Comparison of ENCODE assay signal across 8 mouse cellular contexts in the genomic region with DNA sequence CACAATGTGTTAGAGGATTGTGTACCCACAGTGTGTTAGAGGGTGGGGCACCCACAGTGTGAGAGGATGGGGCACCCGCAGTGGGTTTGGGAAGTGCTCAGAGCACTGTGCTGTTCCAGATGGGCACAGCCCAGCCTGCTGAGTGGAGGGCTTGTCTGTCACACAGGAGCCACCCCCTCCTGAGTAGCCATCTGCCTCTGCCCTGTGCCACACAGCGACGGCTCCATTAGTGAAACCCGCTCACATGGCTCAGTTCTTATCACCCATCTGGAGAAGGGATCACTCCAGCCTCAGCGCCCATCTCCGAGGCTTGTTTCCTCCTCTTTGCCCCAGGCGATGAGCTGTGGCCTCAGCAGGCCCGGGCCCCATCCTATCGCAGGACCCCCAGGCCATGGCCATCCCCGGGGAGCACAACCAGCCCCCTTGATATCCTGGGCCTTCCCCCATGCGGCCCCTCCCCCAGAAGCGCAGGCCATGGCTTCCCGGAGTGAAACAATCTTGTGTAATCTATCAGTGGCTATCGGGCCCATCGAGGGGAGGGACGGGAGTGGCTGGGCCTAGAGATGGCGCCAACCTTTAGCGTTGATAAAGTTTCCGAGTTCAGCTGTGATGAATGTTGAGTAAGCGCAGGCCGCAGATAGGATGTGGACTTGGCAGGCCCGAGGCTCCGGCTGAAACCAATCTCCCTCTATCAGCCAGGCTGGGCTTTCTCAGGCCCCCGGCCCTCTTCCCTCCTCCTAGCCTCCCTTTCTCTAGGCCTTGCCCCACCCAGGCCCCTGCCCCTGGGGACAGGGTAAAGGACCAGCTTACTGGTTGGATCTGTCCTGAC. TPM values are rescaled to one million over a fixed set of nuclear protein-coding genes. Genes with fewer than 3 reads are reported as not detected.
DNase-seq lines count a peak whose midpoint lies in the region; ATAC-seq lines count a peak whose summit lies in the region.

No protein-coding gene starts in this region.

- ATAC-seq in midbrain, embryonic 11.5 days (ENCODE audit: low FRiP score), result no peak
- ATAC-seq in embryonic facial prominence, embryonic 13.5 days (ENCODE audit: insufficient number of reproducible peaks, insufficient read depth, low FRiP score, low TSS enrichment, low read depth), result no peak
- peak; percentile 12 to 18; a peak in 2 of 4 replicates for ATAC-seq in hematopoietic stem cell, adult 5-6 weeks (replicated peaks in 1 of 2; ENCODE audit: insufficient read depth in 1 of 2, low FRiP score in 2 of 2, low TSS enrichment in 1 of 2, low read depth in 1 of 2, poor library complexity in 2 of 2, severe bottlenecking in 2 of 2)
- no peak for ATAC-seq in limb, embryonic 13.5 days (ENCODE audit: low FRiP score, low read depth)
- peak; percentile 54; the same call in 1 of the 2 replicates for ATAC-seq in neural tube, embryonic 14.5 days (ENCODE audit: low read depth)

- no peaks in the 10 kb centered on the region for H3K36me3 ChIP-seq in midbrain, embryonic 10.5 days
- H3K36me3 ChIP-seq in midbrain, embryonic 11.5 days (ENCODE audit: control insufficient read depth, insufficient read depth, low read length), result no peaks in the 10 kb centered on the region
- H3K36me3 ChIP-seq in embryonic facial prominence, embryonic 13.5 days, result no peaks in the 10 kb centered on the region
- H3K36me3 ChIP-seq in limb, embryonic 13.5 days, result no peaks in the 10 kb centered on the region
- H3K36me3 ChIP-seq in neural tube, embryonic 14.5 days (ENCODE audit: control insufficient read depth, insufficient read depth, low read length), result no peaks in the 10 kb centered on the region

- no peak overlapping the region; the same call in 1 of the 2 replicates for H3K9ac ChIP-seq in midbrain, embryonic 11.5 days (ENCODE audit: low read length)
- peak overlapping the region; percentile 41; the same call in 1 of the 2 replicates for H3K9ac ChIP-seq in embryonic facial prominence, embryonic 13.5 days
- H3K9ac ChIP-seq in limb, embryonic 13.5 days, result peak overlapping the region; percentile 35; the same call in 1 of the 2 replicates
- H3K9ac ChIP-seq in neural tube, embryonic 14.5 days (replicated peaks; ENCODE audit: low read depth, low read length), result no peak overlapping the region

- H3K4me3 ChIP-seq in midbrain, embryonic 10.5 days, result no peak overlapping the region
- no peak overlapping the region for H3K4me3 ChIP-seq in midbrain, embryonic 11.5 days (ENCODE audit: low read depth, low read length)
- no peak overlapping the region for H3K4me3 ChIP-seq in embryonic facial prominence, embryonic 13.5 days
- H3K4me3 ChIP-seq in limb, embryonic 13.5 days, result no peak overlapping the region
- H3K4me3 ChIP-seq in neural tube, embryonic 14.5 days (ENCODE audit: low read depth, low read length), result no peak overlapping the region

- H3K27ac ChIP-seq in midbrain, embryonic 10.5 days (replicated peaks), result peak overlapping the region; percentile 2; the same call in 1 of the 2 replicates
- H3K27ac ChIP-seq in midbrain, embryonic 11.5 days (ENCODE audit: low read depth, low read length), result no peak overlapping the region
- H3K27ac ChIP-seq in embryonic facial prominence, embryonic 13.5 days, result peak overlapping the region; percentile 70
- no peak overlapping the region for H3K27ac ChIP-seq in limb, embryonic 13.5 days
- no peak overlapping the region for H3K27ac ChIP-seq in neural tube, embryonic 14.5 days (ENCODE audit: low read depth, low read length)

- 0 out of 2 replicates have a peak, but pooled peaks cover 12% of the 10 kb centered on the region for H3K27me3 ChIP-seq in midbrain, embryonic 10.5 days (ENCODE audit: low read depth, poor library complexity, severe bottlenecking)
- H3K27me3 ChIP-seq in midbrain, embryonic 11.5 days (ENCODE audit: control insufficient read depth, insufficient read depth, low read length), result no peaks in the 10 kb centered on the region
- H3K27me3 ChIP-seq in embryonic facial prominence, embryonic 13.5 days, result no peaks in the 10 kb centered on the region
- no peaks in the 10 kb centered on the region for H3K27me3 ChIP-seq in limb, embryonic 13.5 days
- no peaks in the 10 kb centered on the region for H3K27me3 ChIP-seq in neural tube, embryonic 14.5 days (ENCODE audit: control insufficient read depth, insufficient read depth, low read length)

- WGBS in midbrain, embryonic 10.5 days, result 52% methylated on average over 24 of the region's 24 CpGs
- 45% methylated on average over 24 of the region's 24 CpGs for WGBS in midbrain, embryonic 11.5 days
- 32% methylated on average over 24 of the region's 24 CpGs for WGBS in embryonic facial prominence, embryonic 13.5 days
- WGBS in limb, embryonic 13.5 days, result 40% methylated on average over 24 of the region's 24 CpGs
- 43% methylated on average over 24 of the region's 24 CpGs for WGBS in neural tube, embryonic 14.5 days

- peaks cover 73% of the 10 kb centered on the region for H3K4me1 ChIP-seq in midbrain, embryonic 10.5 days
- peaks cover 34% of the 10 kb centered on the region for H3K4me1 ChIP-seq in midbrain, embryonic 11.5 days (ENCODE audit: control insufficient read depth, insufficient read depth, low read length)
- peaks cover 52% of the 10 kb centered on the region for H3K4me1 ChIP-seq in embryonic facial prominence, embryonic 13.5 days
- H3K4me1 ChIP-seq in limb, embryonic 13.5 days, result peaks cover 28% of the 10 kb centered on the region
- H3K4me1 ChIP-seq in neural tube, embryonic 14.5 days (ENCODE audit: control insufficient read depth, insufficient read depth, low read length), result peaks cover 4% of the 10 kb centered on the region; the same call in 1 of the 2 replicates

- DNase-seq in midbrain, embryonic 10.5 days (ENCODE audit: low spot score), result no peak
- no peak for DNase-seq in midbrain, embryonic 11.5 days (ENCODE audit: low spot score, missing footprints)
- DNase-seq in thymus, postnatal 4 days, result no peak
- no peak for DNase-seq in adrenal gland, postnatal 14 days

- no peaks in the 10 kb centered on the region for H3K9me3 ChIP-seq in midbrain, embryonic 10.5 days (replicated peaks)
- H3K9me3 ChIP-seq in midbrain, embryonic 11.5 days (ENCODE audit: control insufficient read depth, low read length), result no peaks in the 10 kb centered on the region
- no peaks in the 10 kb centered on the region for H3K9me3 ChIP-seq in embryonic facial prominence, embryonic 13.5 days
- no peaks in the 10 kb centered on the region for H3K9me3 ChIP-seq in limb, embryonic 13.5 days
- H3K9me3 ChIP-seq in neural tube, embryonic 14.5 days (ENCODE audit: control insufficient read depth, low read length), result no peaks in the 10 kb centered on the region

- no peak overlapping the region for H3K4me2 ChIP-seq in midbrain, embryonic 11.5 days
- no peak overlapping the region for H3K4me2 ChIP-seq in embryonic facial prominence, embryonic 13.5 days
- no peak overlapping the region for H3K4me2 ChIP-seq in limb, embryonic 13.5 days (replicated peaks)
- H3K4me2 ChIP-seq in neural tube, embryonic 14.5 days (ENCODE audit: low read depth, low read length), result no peak overlapping the region

RNA-seq across cellular contexts. Expression of a gene that starts 14.4 kb away (rescaled TPM):
- 1.3 and 1.5 TPM in 2 replicates for polyA plus RNA-seq in midbrain, embryonic 10.5 days (2016; fragmentation: Nextera tagmentation; extraction: Ambion mirVana)
- polyA plus RNA-seq in midbrain, embryonic 11.5 days (2014; fragmentation: Nextera tagmentation; extraction: Ambion mirVana), result 1.6 and 1.8 TPM in 2 replicates
- 1.7 and 1.8 TPM in 2 replicates for polyA plus RNA-seq in embryonic facial prominence, embryonic 13.5 days (2015; fragmentation: Nextera tagmentation; extraction: Ambion mirVana)
- total RNA-seq in hematopoietic stem cell, adult 5-6 weeks (2017), result 21.8 and 70.4 TPM in 2 replicates
- polyA plus RNA-seq in limb, embryonic 13.5 days (2015; fragmentation: Nextera tagmentation; extraction: Ambion mirVana), result 0.80 and 1.1 TPM in 2 replicates
- polyA plus RNA-seq in neural tube, embryonic 14.5 days (2014; fragmentation: Nextera tagmentation; extraction: Ambion mirVana), result 1.2 and 1.4 TPM in 2 replicates
- total RNA-seq in adrenal gland, postnatal 14 days (2021), result 23.6 and 24.6 TPM in 2 replicates

Comparison
In these comparisons a context has a peak if more than half of its experiments do, and no peak if none do; other contexts are left out.
1. H3K27ac ChIP-seq: peak in midbrain, embryonic 10.5 days (single experiment) and embryonic facial prominence, embryonic 13.5 days (single experiment); none in midbrain, embryonic 11.5 days (single experiment), limb, embryonic 13.5 days (single experiment) and neural tube, embryonic 14.5 days (single experiment).
2. ATAC-seq: peak in hematopoietic stem cell, adult 5-6 weeks (2 of 2) and neural tube, embryonic 14.5 days (single experiment); none in midbrain, embryonic 11.5 days (single experiment), embryonic facial prominence, embryonic 13.5 days (single experiment) and limb, embryonic 13.5 days (single experiment).
3. H3K9ac ChIP-seq: peak in embryonic facial prominence, embryonic 13.5 days (single experiment) and limb, embryonic 13.5 days (single experiment); none in midbrain, embryonic 11.5 days (single experiment) and neural tube, embryonic 14.5 days (single experiment).